Mouse (Mus musculus) heart, adult 18-20 months (tissue): ENCODE measurements at regions not wholly inside any gene's neighbourhood (a gene's known extent, or its start where the extent isn't known, plus 50 kb on each side); places are given as distances from the start of the nearest gene placed in this dataset.
"Not testable (repeated sequence)": the region's sequence is repeated elsewhere in the genome, so short reads cannot be mapped to it uniquely, and the experiment has no call there.

ENCODE experiments used
- DNase-seq, 2 experiments: peaks; one replicate each; pipeline ENCODE4 v3.0.0; 2021 to 2022; ENCODE audit warnings: mixed read lengths in 1 of 2

DNA sequence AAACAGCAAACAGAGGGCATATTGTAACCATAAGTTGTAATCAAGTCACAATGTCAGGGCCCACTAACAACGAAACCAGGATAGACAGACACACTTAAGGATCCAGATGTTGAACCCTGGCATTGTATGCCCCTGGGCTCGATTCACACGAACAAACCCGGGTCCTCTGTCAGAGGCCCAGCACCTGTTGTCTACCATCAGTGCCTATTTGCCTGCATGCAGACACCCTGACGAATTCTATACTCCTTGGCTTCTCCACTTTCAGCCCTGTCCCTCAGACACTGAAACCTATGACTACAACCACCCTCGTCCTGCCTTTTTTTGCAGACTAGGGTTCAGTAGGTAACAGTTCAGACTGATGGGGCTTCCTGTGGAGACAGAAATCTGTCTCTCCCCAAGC lies 170.6 kb upstream of the Pkdcc start:
- no peak for DNase-seq

DNA sequence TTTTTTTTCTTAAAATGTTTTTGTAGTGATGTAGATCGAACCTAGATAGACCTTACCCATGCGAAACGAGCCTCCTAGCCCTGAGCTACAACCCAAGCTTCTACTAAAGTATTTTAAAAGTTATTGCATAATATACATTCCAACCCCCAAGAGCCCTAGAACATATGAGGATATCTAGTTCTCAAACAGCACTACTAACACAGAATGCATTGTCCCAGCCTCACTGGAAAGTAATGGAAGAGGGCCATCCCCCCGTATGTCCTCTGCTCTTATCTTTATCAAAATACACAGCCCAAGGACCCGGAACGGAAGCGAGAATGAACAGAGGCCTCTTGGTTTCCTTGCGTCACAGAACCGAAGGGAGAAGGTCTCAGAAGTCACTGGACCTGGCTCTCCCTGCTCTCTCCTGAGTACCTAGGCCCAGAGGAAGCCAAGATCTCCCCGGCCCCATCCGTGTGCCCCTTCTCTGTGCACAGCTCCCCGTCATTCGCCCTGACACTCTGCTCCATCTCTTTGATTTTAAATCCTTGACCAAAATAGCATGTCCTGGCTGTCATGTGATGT lies 165.0 kb upstream of the Pkdcc start:
- DNase-seq = no peak

- no peak for DNase-seq
Measured at GRCm38 (mm10) chr17:83050591-83051197, 164.4 kb upstream of the Pkdcc start.

DNA sequence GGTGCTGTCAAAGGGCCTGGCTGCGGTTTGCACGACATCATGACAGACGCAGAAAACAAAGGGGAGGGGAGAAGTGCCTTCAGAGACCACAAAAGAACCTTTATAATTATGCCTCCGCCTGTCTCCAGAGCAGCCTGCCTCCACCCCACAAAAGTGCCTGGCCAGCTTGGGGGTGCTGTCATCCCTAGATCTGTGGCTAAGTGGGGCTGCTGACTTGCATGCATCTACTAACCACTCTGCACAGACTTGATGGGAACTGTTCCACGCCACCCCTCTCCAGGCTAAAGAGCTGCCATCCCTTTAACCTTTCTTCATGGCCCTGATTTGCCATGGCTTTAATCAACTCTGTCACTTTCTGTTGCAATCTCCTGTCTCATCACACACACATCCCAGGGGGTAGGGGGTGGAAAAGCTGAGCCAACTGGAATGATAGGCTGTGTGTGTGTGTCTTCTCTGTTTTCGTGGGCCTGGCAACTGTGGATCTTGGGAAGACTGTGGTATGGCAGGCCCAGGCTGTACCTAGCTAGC lies 162.4 kb upstream of the Pkdcc start:
- no peak for DNase-seq

DNA sequence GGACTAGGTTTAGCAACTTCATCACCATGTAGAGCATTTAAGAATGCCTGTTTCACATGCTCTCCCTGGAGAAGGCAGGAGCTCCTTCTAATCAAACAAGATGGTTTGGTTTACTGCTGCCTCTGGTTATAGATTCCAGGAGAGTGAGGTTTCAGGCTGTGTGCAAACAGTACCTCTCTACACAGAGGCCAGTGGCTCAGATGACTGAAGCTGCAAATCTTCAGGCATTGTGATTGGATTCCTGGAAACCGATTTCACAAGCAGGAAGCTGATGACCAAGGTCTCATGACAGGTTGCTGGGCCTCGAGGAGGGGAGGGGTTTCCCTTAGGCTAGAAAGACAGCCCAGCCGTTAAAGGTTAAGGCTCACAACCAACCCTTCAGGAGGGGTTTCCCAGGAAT lies 157.3 kb upstream of the Pkdcc start:
- DNase-seq = no peak

DNA sequence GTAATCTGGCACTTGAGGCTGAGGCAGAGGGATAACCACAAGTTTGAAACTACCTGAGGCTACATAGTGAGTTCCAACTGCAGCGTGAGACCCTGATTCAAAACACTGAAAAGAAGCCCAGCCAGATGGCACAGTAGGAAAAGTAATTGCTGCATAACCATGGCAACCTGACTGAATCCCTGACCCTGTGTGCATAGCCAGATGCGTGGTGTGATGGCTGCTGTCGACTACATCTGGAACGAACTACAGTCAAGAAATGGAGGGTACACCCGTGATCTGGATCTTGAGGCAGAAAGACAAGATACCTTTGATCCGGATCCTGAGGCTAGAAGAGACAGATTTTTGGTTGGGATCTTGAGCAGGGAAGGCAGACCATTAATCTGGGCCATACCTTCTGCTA lies 153.2 kb upstream of the Pkdcc start:
- DNase-seq = no peak

GRCm38 (mm10) chr17:83063848-83064247 lies 151.2 kb upstream of the Pkdcc start:
- no peak for DNase-seq

DNA sequence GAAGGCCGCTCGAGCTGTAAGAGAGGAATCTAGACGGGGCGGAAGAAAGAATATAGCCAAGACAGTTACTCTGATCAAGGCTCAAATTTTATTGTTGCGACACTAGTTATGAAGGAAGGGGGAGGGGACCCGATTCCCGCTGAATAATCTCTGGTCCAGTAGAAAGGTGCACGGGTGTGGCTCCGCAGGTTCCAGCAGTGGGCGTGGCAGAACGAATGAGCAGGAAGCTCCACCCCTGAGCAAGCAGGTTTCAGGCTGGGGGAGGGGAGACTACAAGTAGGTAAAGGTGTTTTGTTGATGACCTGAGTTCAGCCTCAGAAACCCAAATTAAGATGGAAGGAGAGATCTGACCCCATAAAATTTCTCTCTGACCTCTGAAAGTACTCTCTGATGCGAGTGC lies 150.7 kb upstream of the Pkdcc start:
- DNase-seq = not testable (repeated sequence)

DNA sequence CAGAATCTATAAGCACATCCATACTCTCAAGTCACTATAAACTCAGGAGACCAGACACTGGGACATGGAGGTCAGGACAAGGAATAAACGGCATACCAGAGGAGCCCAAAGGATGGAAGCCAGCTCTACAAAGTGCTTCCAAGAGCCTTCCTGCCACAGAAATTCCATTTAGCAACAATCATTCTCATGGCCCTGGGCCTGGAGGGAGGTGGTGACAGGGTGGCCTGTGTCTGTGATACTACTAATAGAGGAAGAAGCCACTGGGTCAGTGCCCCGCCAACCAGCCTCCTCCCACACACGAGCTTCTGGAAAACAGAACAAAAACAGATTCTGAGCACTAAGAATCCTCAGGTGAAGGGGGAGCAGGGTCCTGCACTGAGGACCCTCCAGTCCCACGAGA lies 145.8 kb upstream of the Pkdcc start:
- DNase-seq = peak; percentile 56 to 65

- no peak for DNase-seq
Measured at GRCm38 (mm10) chr17:83071746-83072145, 143.3 kb upstream of the Pkdcc start.

DNA sequence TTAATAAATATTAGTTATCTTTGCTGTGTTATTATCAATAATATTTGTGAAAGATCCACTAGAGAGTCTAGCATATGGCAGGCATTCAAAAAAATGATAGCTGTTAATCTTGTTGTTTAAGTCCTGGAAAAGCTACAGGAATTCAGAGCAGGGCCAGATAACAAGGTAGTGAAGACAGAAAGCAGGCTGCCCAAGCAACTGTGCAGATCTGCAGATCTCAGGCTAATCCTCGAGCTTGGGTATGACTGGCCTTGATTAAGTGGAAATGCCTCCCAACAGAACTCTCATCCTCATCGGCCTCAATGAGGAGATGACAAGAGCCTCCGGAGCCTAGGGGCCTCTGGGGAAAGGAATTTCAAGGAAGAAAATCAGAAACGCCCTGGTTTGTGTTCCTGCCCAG lies 142.9 kb upstream of the Pkdcc start:
- no peak for DNase-seq

GRCm38 (mm10) chr17:83074893-83075292 lies 140.2 kb upstream of the Pkdcc start:
- peak; percentile 19 to 33 for DNase-seq

DNA sequence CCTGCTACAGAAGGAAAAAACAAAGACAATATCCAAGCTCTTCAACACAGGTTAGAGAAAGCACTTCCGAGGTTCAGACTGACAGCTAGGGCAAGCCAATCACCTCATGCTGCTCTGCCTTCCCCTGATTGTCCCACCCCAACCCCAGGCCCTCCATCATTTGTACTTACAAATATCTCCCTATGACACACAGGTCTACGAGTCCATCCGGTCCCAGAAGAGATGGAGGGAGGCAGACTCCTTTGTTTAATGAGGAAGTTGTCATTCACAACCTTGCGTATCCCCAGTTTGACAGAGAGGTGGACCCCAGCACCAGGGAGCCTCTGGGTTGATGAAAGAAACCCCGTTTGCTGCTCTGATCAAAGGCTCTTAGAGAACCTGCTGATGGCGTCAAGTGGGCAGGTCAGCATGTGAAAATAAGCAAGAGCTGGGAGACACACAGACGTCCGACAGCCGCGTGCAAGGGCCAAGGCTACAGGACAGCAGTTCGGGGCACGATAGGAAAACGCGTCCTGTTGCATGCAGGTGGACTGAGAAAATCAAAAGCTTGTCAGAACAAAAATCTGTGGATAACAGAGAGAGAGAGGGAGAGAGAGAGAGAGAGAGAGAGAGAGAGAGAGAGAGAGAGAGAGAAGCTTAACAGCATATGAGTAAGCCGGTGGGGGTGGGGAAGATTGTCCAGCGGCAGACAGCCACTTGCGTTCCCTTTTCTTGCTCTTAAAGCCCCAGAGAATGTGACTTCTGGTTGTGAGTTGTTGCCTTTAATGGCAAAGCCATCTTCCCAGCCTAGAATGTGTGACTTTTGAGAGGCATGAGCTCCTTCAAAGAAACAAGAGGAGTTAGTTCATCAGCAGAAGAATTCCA lies 137.1 kb upstream of the Pkdcc start:
- DNase-seq = no peak

DNA sequence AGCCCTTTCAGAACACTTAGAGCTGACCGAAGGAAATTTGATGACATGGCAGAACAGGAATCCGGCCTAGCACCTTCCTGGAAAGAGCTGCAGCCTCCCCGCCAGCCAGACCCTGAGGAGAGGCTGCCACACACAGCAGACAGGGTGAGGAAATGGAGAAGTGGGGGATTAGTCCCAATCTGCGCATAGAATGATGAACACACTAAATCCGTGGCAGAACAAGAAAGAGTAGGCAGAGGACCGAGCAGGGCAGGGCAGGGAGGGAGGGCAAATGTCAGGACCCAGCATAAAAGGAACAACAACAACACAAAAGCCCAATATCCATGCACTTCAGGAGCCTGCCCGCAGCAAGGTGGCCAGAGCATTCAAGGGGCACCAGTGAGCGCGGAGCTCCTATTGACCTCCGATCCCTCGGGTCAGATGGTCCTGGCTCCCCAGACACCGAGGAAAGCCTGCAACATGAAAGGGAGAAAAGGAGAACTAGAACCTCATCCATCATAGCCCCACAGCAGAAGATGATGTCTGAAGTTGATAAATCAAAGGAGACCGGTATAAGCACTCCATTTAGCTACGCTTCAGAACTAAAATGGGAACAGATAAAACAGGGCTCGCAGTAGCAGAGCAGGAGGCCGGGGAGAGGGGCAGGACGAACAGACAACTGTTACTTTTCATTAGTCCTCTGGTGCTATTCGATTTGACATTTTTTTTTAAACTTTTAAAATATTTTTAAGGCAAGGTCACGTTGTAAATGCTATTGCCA lies 136.3 kb upstream of the Pkdcc start:
- peak in 1 of 2 experiments; percentile 16 for DNase-seq

DNA sequence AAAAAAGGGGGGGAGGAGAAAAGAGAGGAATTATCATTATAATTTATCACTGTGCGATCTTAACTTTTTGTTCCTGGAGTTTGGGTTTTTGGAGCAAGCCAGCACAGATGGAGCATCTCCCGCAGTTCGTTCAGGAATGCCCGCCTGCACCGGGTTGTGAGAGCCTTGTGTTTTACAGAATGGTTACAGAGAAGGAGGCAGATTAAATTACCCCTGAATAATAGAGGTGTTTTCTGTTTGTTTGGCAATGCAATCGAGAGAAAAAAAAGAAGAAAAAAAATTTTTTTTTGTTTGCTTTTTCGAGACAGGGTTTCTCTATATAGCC lies 135.8 kb upstream of the Pkdcc start:
- DNase-seq = no peak

- peak; percentile 24 to 30 for DNase-seq
Measured at GRCm38 (mm10) chr17:83081729-83082128, 133.4 kb upstream of the Pkdcc start.

GRCm38 (mm10) chr17:83083521-83083920 lies 131.6 kb upstream of the Pkdcc start:
- no peak for DNase-seq

- DNase-seq = no peak
Measured at GRCm38 (mm10) chr17:83085792-83086475, 129.2 kb upstream of the Pkdcc start.

GRCm38 (mm10) chr17:83086703-83087102 lies 128.4 kb upstream of the Pkdcc start:
- no peak for DNase-seq

GRCm38 (mm10) chr17:83088471-83088870 lies 126.6 kb upstream of the Pkdcc start:
- no peak for DNase-seq

GRCm38 (mm10) chr17:83089856-83090692 lies 125.0 kb upstream of the Pkdcc start:
- DNase-seq = peak; percentile 46 to 53
